Mouse (Mus musculus) kidney, adult 2 months (tissue): ENCODE measurements at regions not wholly inside any gene's neighbourhood (a gene's known extent, or its start where the extent isn't known, plus 50 kb on each side); places are given as distances from the start of the nearest gene placed in this dataset.

ENCODE experiments used
- DNase-seq: peaks from one replicate; pipeline ENCODE4 v3.0.0; 2021
- H3K27ac ChIP-seq: fragments of 200-500 bp; 2 replicates; pipeline ENCODE4 v1.5.1; 2012; ENCODE audit warnings: low read depth, low read length, control low read depth, inconsistent platforms; ENCODE audit not compliant: insufficient read depth
- H3K27me3 ChIP-seq: fragments of 200-500 bp; replicated peaks from 2 replicates; pipeline ENCODE4 v1.6.1; 2012; ENCODE audit warnings: mild to moderate bottlenecking, moderate library complexity, low read length, inconsistent platforms; ENCODE audit not compliant: control insufficient read depth, insufficient read depth
- H3K36me3 ChIP-seq: fragments of 200-500 bp; 2 replicates; pipeline ENCODE4 v1.6.1; 2012; ENCODE audit warnings: mild to moderate bottlenecking, moderate library complexity, low read length, inconsistent platforms; ENCODE audit not compliant: control insufficient read depth, insufficient read depth
- H3K4me1 ChIP-seq: fragments of 200-500 bp; 2 replicates; pipeline ENCODE4 v1.6.1; 2011; ENCODE audit warnings: low read length; ENCODE audit not compliant: control insufficient read depth, insufficient read depth
- H3K4me3 ChIP-seq: fragments of 200-500 bp; 2 replicates; pipeline ENCODE4 v1.5.1; 2011; ENCODE audit warnings: mild to moderate bottlenecking, low read depth, low read length, control low read depth; ENCODE audit not compliant: insufficient read depth
- CTCF ChIP-seq: fragments of 200-500 bp; conservative IDR thresholded peaks from 2 replicates; pipeline ENCODE4 v1.5.1; 2011; ENCODE audit warnings: low read depth, mild to moderate bottlenecking, control low read depth, low read length, moderate library complexity, mixed read lengths; ENCODE audit not compliant: insufficient read depth, insufficient read length
- POLR2A ChIP-seq: fragments of 200-500 bp; IDR thresholded peaks from one replicate; pipeline ENCODE4 v1.6.1; 2011; ENCODE audit warnings: low read depth, low read length, control low read depth
- WGBS: fragments of 180-500 bp; shearing (Covaris S2); methylation state at CpG from one replicate; pipeline ENCODE4 v1.1.7; 2018; 5-methylcytosine and 5-hydroxymethylcytosine counted together

GRCm38 (mm10) chr1:193588477-193589464, 218.7 kb upstream of the Camk1g start:
- peak; percentile 89 for TF ChIP-seq CTCF
- no peak for TF ChIP-seq POLR2A
- H3K36me3 ChIP-seq = no peaks in the 10 kb centered on the region
- H3K27ac ChIP-seq = no peak overlapping the region
- WGBS = 32% methylated on average over 12 of the region's 12 CpGs
- H3K27me3 ChIP-seq = no peaks in the 10 kb centered on the region
- DNase-seq = peak; percentile 59
- no peak overlapping the region for H3K4me3 ChIP-seq
- H3K4me1 ChIP-seq = no peaks in the 10 kb centered on the region

- Histone ChIP-seq H3K27ac (no peak overlapping the region), H3K27me3 (no peaks in the 10 kb centered on the region), H3K4me3 (no peak overlapping the region), H3K36me3 (no peaks in the 10 kb centered on the region), H3K4me1 (no peaks in the 10 kb centered on the region)
- WGBS = 90% methylated on average over 2 of the region's 2 CpGs
- TF ChIP-seq POLR2A (no peak), CTCF (no peak)
- DNase-seq = no peak
Observed at GRCm38 (mm10) chr1:193587317-193587716, 217.2 kb upstream of the Camk1g start.

- no peak overlapping the region for H3K4me3 ChIP-seq
- DNase-seq = no peak
- WGBS = 61% methylated on average over 6 of the region's 6 CpGs
- no peaks in the 10 kb centered on the region for H3K36me3 ChIP-seq
- no peaks in the 10 kb centered on the region for H3K27me3 ChIP-seq
- no peak for TF ChIP-seq CTCF
- TF ChIP-seq POLR2A = no peak
- no peaks in the 10 kb centered on the region for H3K4me1 ChIP-seq
- no peak overlapping the region for H3K27ac ChIP-seq
Observed at GRCm38 (mm10) chr1:193586896-193587295, 216.8 kb upstream of the Camk1g start.

DNA sequence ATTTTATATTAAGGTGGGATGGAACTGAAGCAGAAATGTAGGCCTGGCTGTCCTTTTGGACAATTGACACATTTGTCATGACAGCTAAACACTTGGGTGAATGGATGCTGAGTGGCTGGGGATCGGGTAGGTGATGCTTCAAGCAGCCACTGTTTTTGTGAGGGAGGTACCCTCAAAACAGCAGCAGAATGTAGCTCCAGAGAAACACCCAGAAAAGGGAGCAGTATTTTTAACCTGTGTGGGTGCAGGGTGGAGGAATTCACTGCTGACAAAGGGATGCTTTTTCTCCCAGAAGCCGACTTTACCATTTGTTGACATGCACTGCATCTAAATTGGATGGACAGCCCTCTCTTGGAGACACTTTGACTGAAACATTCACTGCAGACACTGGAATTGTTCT, 213.7 kb upstream of the Camk1g start:
- TF ChIP-seq CTCF (no peak), POLR2A (no peak)
- Histone ChIP-seq H3K27me3 (no peaks in the 10 kb centered on the region), H3K36me3 (no peaks in the 10 kb centered on the region), H3K27ac (no peak overlapping the region), H3K4me1 (peaks cover 2% of the 10 kb centered on the region; the same call in 1 of the 2 replicates), H3K4me3 (no peak overlapping the region)
- WGBS = 91% methylated on average over 2 of the region's 2 CpGs
- no peak for DNase-seq

DNA sequence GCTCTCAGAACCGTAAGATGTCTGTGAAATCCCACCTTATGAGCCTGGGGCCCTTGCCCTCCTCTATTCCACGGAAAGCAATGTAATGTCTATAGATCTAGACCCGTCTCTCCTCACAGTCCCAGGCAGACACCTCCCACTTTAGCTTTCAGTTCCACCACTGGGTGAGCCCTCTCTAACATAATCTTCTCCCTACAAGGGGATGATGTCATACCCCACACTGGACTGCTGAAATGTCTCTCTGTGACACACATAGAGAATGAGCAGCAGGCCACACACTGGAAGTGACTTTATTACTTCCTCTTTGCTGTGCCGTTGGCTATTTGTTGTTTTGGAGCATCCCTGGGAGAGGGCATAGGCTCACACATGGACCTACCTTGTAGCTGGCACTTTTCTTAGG, 210.3 kb upstream of the Camk1g start:
- 77% methylated on average over 4 of the region's 4 CpGs for WGBS
- Histone ChIP-seq H3K36me3 (no peaks in the 10 kb centered on the region), H3K27ac (no peak overlapping the region), H3K4me1 (peaks cover 6% of the 10 kb centered on the region; the same call in 1 of the 2 replicates), H3K27me3 (no peaks in the 10 kb centered on the region), H3K4me3 (no peak overlapping the region)
- TF ChIP-seq POLR2A (no peak), CTCF (no peak)
- DNase-seq = no peak

DNA sequence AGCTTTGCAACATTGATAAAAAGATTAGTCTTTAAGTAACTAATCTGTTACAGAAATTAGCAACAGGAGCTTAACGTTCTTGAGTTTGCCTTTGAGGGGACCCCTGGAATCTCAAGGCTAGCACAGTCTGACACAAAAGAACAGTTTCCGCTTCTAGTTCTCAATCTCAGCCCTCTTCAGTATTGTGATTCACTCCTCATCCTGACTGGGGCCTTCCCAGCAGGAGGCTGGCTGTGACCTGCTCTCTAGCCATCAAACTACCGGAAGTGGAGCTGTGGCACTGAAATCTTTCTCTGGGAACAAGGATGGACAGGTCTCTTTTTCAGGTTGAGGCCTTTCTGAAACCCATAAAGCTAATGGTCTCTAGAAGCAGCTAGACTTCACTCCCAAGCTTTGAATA, 209.6 kb upstream of the Camk1g start:
- DNase-seq = no peak
- no peak overlapping the region for H3K4me3 ChIP-seq
- H3K36me3 ChIP-seq = no peaks in the 10 kb centered on the region
- TF ChIP-seq CTCF = no peak
- no peak for TF ChIP-seq POLR2A
- no peaks in the 10 kb centered on the region for H3K27me3 ChIP-seq
- peaks cover 6% of the 10 kb centered on the region; the same call in 1 of the 2 replicates for H3K4me1 ChIP-seq
- 92% methylated on average over 3 of the region's 3 CpGs for WGBS
- H3K27ac ChIP-seq = no peak overlapping the region

GRCm38 (mm10) chr1:193578661-193579175, 208.6 kb upstream of the Camk1g start:
- Histone ChIP-seq H3K27me3 (no peaks in the 10 kb centered on the region), H3K27ac (no peak overlapping the region), H3K4me1 (peaks cover 13% of the 10 kb centered on the region; the same call in 1 of the 2 replicates), H3K36me3 (no peaks in the 10 kb centered on the region), H3K4me3 (no peak overlapping the region)
- peak; percentile 46 for DNase-seq
- TF ChIP-seq POLR2A (no peak), CTCF (no peak)
- WGBS = 86% methylated on average over 2 of the region's 2 CpGs
